Mouse (Mus musculus) testis, adult 2 months (tissue): ENCODE data around the gene Nxph1.

Source experiments
- CTCF ChIP-seq: fragments of 200-500 bp; IDR thresholded peaks from 2 replicates; pipeline ENCODE4 v1.5.1; 2012; ENCODE audit warnings: low read depth, mild to moderate bottlenecking, inconsistent platforms, low read length, moderate library complexity; ENCODE audit not compliant: control insufficient read depth, insufficient read depth, insufficient replicate concordance
- POLR2A ChIP-seq: fragments of 200-500 bp; IDR thresholded peaks from 2 replicates; pipeline ENCODE4 v1.6.1; 2012; ENCODE audit warnings: low read depth, mild to moderate bottlenecking, inconsistent platforms, low read length, moderate library complexity; ENCODE audit not compliant: control insufficient read depth

- TF ChIP-seq POLR2A (no peak), CTCF (no peak)
These were observed 48.2 kb downstream of the Nxph1 start for GRCm38 (mm10) chr6:8996301-8996943.
